Mouse (Mus musculus): Measurements from ENCODE around the gene Anxa11. TPM values are rescaled to one million over a fixed set of nuclear protein-coding genes. Genes with fewer than 3 reads are reported as not detected.
"Not testable (repeated sequence)": the region's sequence is repeated elsewhere in the genome, so short reads cannot be mapped to it uniquely, and the experiment has no call there.

Gene Anxa11
- polyA plus RNA-seq (2016; fragmentation: Nextera tagmentation; extraction: Ambion mirVana) = 3.1 and 3.6 TPM in 2 replicates

GRCm38 (mm10) chr14:25841991-25842687 lies at the start of gene Anxa11:
Gene Anxa11 (plus strand): TSS chr14:25842156.
- Histone ChIP-seq H3K27me3 (replicated peaks) (peaks cover 33% of the 10 kb centered on the region), H3K9me3 (no peaks in the 10 kb centered on the region), H3K4me2 (replicated peaks) (peak within 1 kb of the TSS; percentile 97), H3K4me3 (peak within 1 kb of the TSS; percentile 48), H3K4me1 (peaks cover 14% of the 10 kb centered on the region), H3K9ac (peak within 1 kb of the TSS; percentile 44; the same call in 1 of the 2 replicates), H3K36me3 (no peaks in the 10 kb centered on the region), H3K27ac (no peak within 1 kb of the TSS)
- ATAC-seq (ENCODE audit: low FRiP score, low read depth) = peak; percentile 48; the same call in 1 of the 2 replicates
- WGBS = under 1% methylated on average over 54 of the region's 54 CpGs

DNA sequence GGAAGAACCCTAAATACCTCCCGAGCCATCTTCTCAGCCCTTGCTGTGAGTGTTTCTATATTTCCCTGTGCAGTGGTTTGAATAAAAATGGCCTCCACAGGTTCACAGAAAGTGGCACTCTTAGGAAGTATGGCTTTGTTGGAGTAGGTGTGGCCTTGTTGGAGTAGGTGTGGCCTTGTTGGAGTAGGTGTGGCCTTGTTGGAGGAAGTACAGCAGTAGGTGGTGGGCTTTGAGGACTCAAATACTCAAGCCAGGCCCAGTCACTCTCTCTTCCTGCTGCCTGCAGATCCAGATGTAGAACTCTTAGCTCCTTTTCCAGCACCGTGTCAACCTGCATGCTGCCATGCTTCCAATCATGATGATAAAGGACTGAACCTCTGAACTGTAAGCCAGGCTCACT lies 47.6 kb upstream of the Anxa11 start:
- no peak overlapping the region for H3K4me3 ChIP-seq
- no peaks in the 10 kb centered on the region for H3K27me3 ChIP-seq (replicated peaks)
- H3K4me2 ChIP-seq (replicated peaks) = no peak overlapping the region
- H3K36me3 ChIP-seq = no peaks in the 10 kb centered on the region
- H3K27ac ChIP-seq = no peak overlapping the region
- 97% methylated on average over 2 of the region's 2 CpGs for whole genome bisulfite sequencing
- ATAC-seq (ENCODE audit: low FRiP score, low read depth) = no peak
- no peaks in the 10 kb centered on the region for H3K9me3 ChIP-seq
- no peaks in the 10 kb centered on the region for H3K4me1 ChIP-seq
- no peak overlapping the region for H3K9ac ChIP-seq

GRCm38 (mm10) chr14:25795067-25795466 lies 46.9 kb upstream of the Anxa11 start:
- WGBS = 68% methylated on average over 6 of the region's 6 CpGs
- H3K9ac ChIP-seq = no peak overlapping the region
- H3K27ac ChIP-seq = no peak overlapping the region
- H3K27me3 ChIP-seq (replicated peaks) = no peaks in the 10 kb centered on the region
- no peaks in the 10 kb centered on the region for H3K4me1 ChIP-seq
- H3K36me3 ChIP-seq = no peaks in the 10 kb centered on the region
- H3K9me3 ChIP-seq = no peaks in the 10 kb centered on the region
- H3K4me3 ChIP-seq = no peak overlapping the region
- no peak overlapping the region for H3K4me2 ChIP-seq (replicated peaks)
- ATAC-seq (ENCODE audit: low FRiP score, low read depth) = no peak

DNA sequence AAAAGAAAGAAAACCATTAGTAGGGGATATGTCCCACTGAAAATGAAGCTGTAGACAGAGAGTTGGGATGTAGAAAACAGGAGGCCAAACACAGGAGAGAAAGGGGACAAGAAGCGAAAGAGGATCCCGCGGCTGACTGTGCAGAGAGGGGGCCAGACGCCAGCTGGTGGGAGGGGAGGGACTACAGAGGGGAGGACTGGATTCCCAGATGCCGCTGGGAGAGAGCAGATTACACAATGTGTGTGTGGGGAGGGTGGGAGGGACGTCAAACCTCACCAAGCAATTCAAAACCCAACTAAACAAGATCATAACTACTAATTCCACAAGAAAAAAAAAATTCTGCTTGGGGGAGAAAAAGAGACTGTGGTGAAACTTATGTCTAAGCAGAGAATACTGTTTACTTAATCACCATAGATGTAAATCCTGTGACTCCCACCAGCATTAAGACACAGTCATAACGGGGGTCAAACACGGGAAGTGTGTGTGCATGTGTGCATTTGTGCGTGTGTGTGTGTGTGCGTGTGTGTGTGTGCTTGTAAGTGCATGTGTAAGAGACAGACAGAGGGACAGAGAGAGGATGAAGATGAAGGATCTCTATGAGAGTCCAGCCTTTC lies 46.3 kb upstream of the Anxa11 start:
- Histone ChIP-seq H3K4me3 (no peak overlapping the region), H3K9me3 (no peaks in the 10 kb centered on the region), H3K27ac (no peak overlapping the region), H3K4me2 (replicated peaks) (no peak overlapping the region), H3K36me3 (no peaks in the 10 kb centered on the region), H3K27me3 (replicated peaks) (no peaks in the 10 kb centered on the region), H3K9ac (no peak overlapping the region), H3K4me1 (no peaks in the 10 kb centered on the region)
- 32% methylated on average over 10 of the region's 10 CpGs for WGBS
- ATAC-seq (ENCODE audit: low FRiP score, low read depth) = no peak

DNA sequence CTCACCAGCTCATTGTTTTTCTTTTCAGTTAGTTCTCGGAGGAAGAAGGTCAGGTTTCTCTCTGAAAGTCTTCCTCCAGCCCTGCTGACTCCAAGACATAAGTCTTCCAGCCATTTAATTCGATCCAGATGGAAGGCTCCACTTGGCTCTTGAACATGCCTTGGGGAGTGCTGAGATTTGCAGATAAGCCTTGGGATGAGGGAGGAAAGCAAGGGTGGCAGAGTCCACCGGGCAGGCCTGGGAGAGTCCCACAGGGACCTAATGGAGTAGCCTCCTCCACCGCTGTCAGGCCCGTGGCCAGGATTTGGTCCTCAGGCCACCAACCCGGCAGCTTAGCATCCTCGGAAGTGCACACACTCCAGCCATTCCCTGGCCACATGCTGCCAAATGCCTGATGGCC lies 45.3 kb upstream of the Anxa11 start:
- Histone ChIP-seq H3K27ac (no peak overlapping the region), H3K27me3 (replicated peaks) (no peaks in the 10 kb centered on the region), H3K4me1 (no peaks in the 10 kb centered on the region), H3K4me3 (no peak overlapping the region), H3K9ac (no peak overlapping the region), H3K9me3 (no peaks in the 10 kb centered on the region), H3K4me2 (replicated peaks) (no peak overlapping the region), H3K36me3 (no peaks in the 10 kb centered on the region)
- WGBS = 78% methylated on average over 7 of the region's 7 CpGs
- ATAC-seq (ENCODE audit: low FRiP score, low read depth) = no peak

DNA sequence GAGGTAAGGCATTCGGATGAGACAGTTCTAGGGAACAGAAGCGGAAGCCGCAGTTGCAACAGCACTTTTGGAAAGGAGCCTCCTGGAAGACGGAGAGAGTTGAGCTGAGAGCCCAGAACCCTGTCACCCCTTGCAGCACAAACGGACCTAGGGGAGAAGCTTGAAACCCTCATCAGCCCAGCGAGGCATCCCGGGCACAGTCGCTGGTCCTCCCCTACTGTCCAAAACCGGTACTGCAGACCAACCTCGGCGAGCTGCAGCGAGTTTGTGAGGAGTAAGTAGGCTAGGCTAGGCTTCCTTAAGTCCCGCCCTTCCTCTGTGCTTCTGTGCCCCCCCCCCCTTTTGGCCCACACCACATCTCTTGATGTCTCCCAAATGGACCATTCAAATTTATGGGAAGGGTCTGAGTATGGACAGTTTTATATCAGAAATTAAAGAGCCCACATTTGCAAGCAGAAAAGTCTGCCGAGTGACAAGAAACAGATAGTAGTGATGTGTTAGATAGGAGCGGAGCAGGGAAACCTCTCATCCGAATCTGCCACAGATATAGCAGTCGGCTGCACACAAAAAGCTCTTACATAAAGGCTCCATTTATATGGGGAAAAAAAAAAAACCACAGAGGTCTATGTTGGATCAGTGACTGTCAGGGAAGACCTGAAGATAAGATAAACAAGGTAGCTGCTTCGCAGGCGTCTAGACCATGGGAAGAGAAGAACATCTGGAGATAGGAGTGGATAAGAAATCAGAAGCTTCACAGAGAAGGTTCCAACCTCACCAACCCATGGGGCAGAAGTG lies 41.6 kb upstream of the Anxa11 start:
- Histone ChIP-seq H3K9me3 (no peaks in the 10 kb centered on the region), H3K36me3 (no peaks in the 10 kb centered on the region), H3K4me3 (no peak overlapping the region), H3K4me2 (replicated peaks) (peak overlapping the region; percentile 35), H3K27ac (no peak overlapping the region), H3K4me1 (peaks cover 3% of the 10 kb centered on the region; the same call in 1 of the 2 replicates), H3K27me3 (replicated peaks) (no peaks in the 10 kb centered on the region), H3K9ac (no peak overlapping the region)
- WGBS = 31% methylated on average over 19 of the region's 19 CpGs
- no peak for ATAC-seq (ENCODE audit: low FRiP score, low read depth)

GRCm38 (mm10) chr14:25802511-25802910 lies 39.4 kb upstream of the Anxa11 start:
- H3K9ac ChIP-seq = no peak overlapping the region
- no peaks in the 10 kb centered on the region for H3K27me3 ChIP-seq (replicated peaks)
- H3K36me3 ChIP-seq = no peaks in the 10 kb centered on the region
- H3K27ac ChIP-seq = no peak overlapping the region
- H3K9me3 ChIP-seq = no peaks in the 10 kb centered on the region
- peaks cover 3% of the 10 kb centered on the region; the same call in 1 of the 2 replicates for H3K4me1 ChIP-seq
- no peak overlapping the region for H3K4me3 ChIP-seq
- ATAC-seq (ENCODE audit: low FRiP score, low read depth) = no peak
- no peak overlapping the region for H3K4me2 ChIP-seq (replicated peaks)

- no peak overlapping the region for H3K9ac ChIP-seq
- no peaks in the 10 kb centered on the region for H3K9me3 ChIP-seq
- WGBS = 33% methylated on average over 3 of the region's 3 CpGs
- H3K4me3 ChIP-seq = no peak overlapping the region
- no peaks in the 10 kb centered on the region for H3K27me3 ChIP-seq (replicated peaks)
- H3K4me2 ChIP-seq (replicated peaks) = no peak overlapping the region
- peaks cover 3% of the 10 kb centered on the region; the same call in 1 of the 2 replicates for H3K4me1 ChIP-seq
- ATAC-seq (ENCODE audit: low FRiP score, low read depth) = no peak
- no peak overlapping the region for H3K27ac ChIP-seq
- H3K36me3 ChIP-seq = no peaks in the 10 kb centered on the region
Observed at GRCm38 (mm10) chr14:25803246-25803809, 38.6 kb upstream of the Anxa11 start.

- Histone ChIP-seq H3K27me3 (replicated peaks) (no peaks in the 10 kb centered on the region), H3K4me1 (peaks cover 3% of the 10 kb centered on the region; the same call in 1 of the 2 replicates), H3K27ac (no peak overlapping the region), H3K4me3 (no peak overlapping the region), H3K4me2 (replicated peaks) (no peak overlapping the region), H3K9me3 (no peaks in the 10 kb centered on the region), H3K36me3 (no peaks in the 10 kb centered on the region), H3K9ac (no peak overlapping the region)
- WGBS = 78% methylated on average over 7 of the region's 7 CpGs
- no peak for ATAC-seq (ENCODE audit: low FRiP score, low read depth)
Observed at GRCm38 (mm10) chr14:25805871-25806270, 36.1 kb upstream of the Anxa11 start.

DNA sequence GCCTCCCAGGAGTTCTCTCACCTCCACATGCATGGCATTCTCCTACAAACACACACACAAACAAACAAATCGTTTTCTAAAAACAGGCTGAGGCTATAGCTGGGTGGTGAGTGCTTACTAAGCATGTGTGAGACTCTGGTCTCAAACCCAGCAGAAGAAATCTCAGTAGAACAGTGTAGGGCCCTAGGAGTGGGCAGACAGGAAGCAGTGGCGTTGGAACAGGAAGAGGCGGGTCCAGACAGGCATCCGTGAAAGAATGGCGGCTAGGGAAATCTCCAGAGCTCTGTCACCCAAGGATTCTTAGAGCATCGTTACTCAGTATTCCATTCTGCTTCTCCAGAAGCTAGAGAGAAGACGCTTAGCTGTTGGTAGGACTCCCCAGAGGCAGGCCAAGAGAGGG lies 35.4 kb upstream of the Anxa11 start:
- Histone ChIP-seq H3K9ac (no peak overlapping the region), H3K4me2 (replicated peaks) (no peak overlapping the region), H3K4me3 (no peak overlapping the region), H3K27ac (no peak overlapping the region), H3K9me3 (no peaks in the 10 kb centered on the region), H3K4me1 (peaks cover 3% of the 10 kb centered on the region; the same call in 1 of the 2 replicates), H3K27me3 (replicated peaks) (no peaks in the 10 kb centered on the region), H3K36me3 (no peaks in the 10 kb centered on the region)
- 90% methylated on average over 7 of the region's 7 CpGs for WGBS
- no peak for ATAC-seq (ENCODE audit: low FRiP score, low read depth)

- H3K27me3 ChIP-seq (replicated peaks); H3K9me3 ChIP-seq; H3K4me3 ChIP-seq; ATAC-seq (ENCODE audit: low FRiP score, low read depth); H3K36me3 ChIP-seq; H3K4me1 ChIP-seq; H3K9ac ChIP-seq; H3K4me2 ChIP-seq (replicated peaks); H3K27ac ChIP-seq: not testable (repeated sequence)
- 63% methylated on average over 1 of the region's 1 CpGs for WGBS
Observed at GRCm38 (mm10) chr14:25811026-25811425, 30.9 kb upstream of the Anxa11 start.

DNA sequence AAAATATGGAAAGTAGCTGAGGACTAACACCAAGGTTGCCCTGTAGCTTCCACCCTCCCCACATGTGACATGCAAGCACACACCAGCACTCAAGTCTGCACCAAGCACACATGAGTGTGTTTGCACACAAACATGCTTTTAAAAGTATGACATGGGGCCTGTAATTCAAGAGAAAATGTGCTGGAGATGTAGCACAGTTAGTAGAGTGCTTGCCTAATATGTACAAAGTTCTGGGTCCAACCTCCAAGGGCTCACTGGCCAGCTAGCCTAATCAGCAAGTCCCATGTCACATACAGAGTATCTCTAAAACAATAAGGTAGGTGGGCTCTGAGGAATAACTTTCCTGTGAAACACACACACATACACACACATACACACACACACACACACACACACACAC lies 27.8 kb upstream of the Anxa11 start:
- Histone ChIP-seq H3K36me3 (no peaks in the 10 kb centered on the region), H3K9me3 (no peaks in the 10 kb centered on the region), H3K27ac (no peak overlapping the region), H3K27me3 (replicated peaks) (no peaks in the 10 kb centered on the region), H3K4me2 (replicated peaks) (no peak overlapping the region), H3K9ac (no peak overlapping the region), H3K4me3 (no peak overlapping the region), H3K4me1 (0 out of 2 replicates have a peak, but pooled peaks cover 5% of the 10 kb centered on the region)
- no peak for ATAC-seq (ENCODE audit: low FRiP score, low read depth)
